Mouse (Mus musculus) heart, adult 9 months (tissue): ENCODE measurements at regions not wholly inside any gene's neighbourhood (a gene's known extent, or its start where the extent isn't known, plus 50 kb on each side); places are given as distances from the start of the nearest gene placed in this dataset.

ENCODE experiments used
- DNase-seq, 2 experiments: peaks; one replicate each; pipeline ENCODE4 v3.0.0; 2022; ENCODE audit warnings: low spot score in 2 of 2

- DNase-seq, result no peak
Observed at GRCm38 (mm10) chr4:89446765-89447487, 136.1 kb upstream of the Cdkn2b start.

GRCm38 (mm10) chr4:89446156-89446716, 135.4 kb upstream of the Cdkn2b start:
- DNase-seq, result peak in 1 of 2 experiments; percentile 1

GRCm38 (mm10) chr4:89445214-89446155, 134.6 kb upstream of the Cdkn2b start:
- no peak for DNase-seq

GRCm38 (mm10) chr4:89442526-89442925, 131.7 kb upstream of the Cdkn2b start:
- no peak for DNase-seq

- DNase-seq, result no peak
Observed at GRCm38 (mm10) chr4:89440821-89441220, 130.0 kb upstream of the Cdkn2b start.

- DNase-seq, result no peak
Observed at GRCm38 (mm10) chr4:89440326-89440725, 129.5 kb upstream of the Cdkn2b start.

GRCm38 (mm10) chr4:89438665-89439064, 127.8 kb upstream of the Cdkn2b start:
- no peak for DNase-seq

- no peak for DNase-seq
Observed at GRCm38 (mm10) chr4:89436764-89437163, 125.9 kb upstream of the Cdkn2b start.

- no peak for DNase-seq
Observed at GRCm38 (mm10) chr4:89434152-89434551, 123.3 kb upstream of the Cdkn2b start.

- DNase-seq, result no peak
Observed at GRCm38 (mm10) chr4:89433528-89433927, 122.7 kb upstream of the Cdkn2b start.

- DNase-seq, result no peak
Observed at GRCm38 (mm10) chr4:89431520-89431919, 120.7 kb upstream of the Cdkn2b start.

GRCm38 (mm10) chr4:89428465-89428864, 117.6 kb upstream of the Cdkn2b start:
- DNase-seq, result no peak

GRCm38 (mm10) chr4:89427345-89428293, 116.8 kb upstream of the Cdkn2b start:
- DNase-seq, result peak; percentile 19 to 37

GRCm38 (mm10) chr4:89425916-89426315, 115.1 kb upstream of the Cdkn2b start:
- no peak for DNase-seq

GRCm38 (mm10) chr4:89421694-89422354, 111.0 kb upstream of the Cdkn2b start:
- DNase-seq, result peak; percentile 7 to 36

- no peak for DNase-seq
Observed at GRCm38 (mm10) chr4:89420868-89421267, 110.0 kb upstream of the Cdkn2b start.

GRCm38 (mm10) chr4:89419507-89419906, 108.7 kb upstream of the Cdkn2b start:
- no peak for DNase-seq

GRCm38 (mm10) chr4:89405624-89406167, 94.9 kb upstream of the Cdkn2b start:
- no peak for DNase-seq

- no peak for DNase-seq
Observed at GRCm38 (mm10) chr4:89403151-89403550, 92.3 kb upstream of the Cdkn2b start.

- DNase-seq, result no peak
Observed at GRCm38 (mm10) chr4:89402324-89402723, 91.5 kb upstream of the Cdkn2b start.
